Mouse (Mus musculus) c-Kit-positive CD71-positive TER-119-positive erythroid progenitor cells, embryonic 14.5 days (primary cell): ENCODE results near the gene Trp53i11.
A peak's percentile ranks its signal among the peaks of the same experiment; 100 is the strongest.

ENCODE experiments used
- DNase-seq: peaks from one replicate; pipeline ENCODE4 v3.0.0-alpha.2; 2013; ENCODE audit warnings: low spot score

Trp53i11 gene

DNA sequence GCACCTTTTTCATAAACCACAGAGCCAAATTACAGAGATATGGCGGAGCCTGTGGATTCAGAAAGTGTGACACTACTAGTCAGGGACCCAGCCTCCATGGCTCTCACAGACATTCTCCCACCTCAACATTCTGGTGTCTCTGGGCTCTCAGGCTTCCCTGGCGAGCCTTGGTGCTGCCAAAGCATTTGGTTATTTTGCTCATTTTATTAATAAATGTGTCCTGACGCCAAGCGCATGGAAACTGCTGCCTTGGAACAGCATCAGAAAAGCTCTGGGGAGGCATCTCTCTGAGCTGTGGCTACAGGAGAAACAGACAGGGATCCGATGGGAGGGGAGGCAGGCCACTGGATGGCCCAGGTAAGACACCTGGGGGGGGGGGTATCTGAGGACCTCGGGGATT lies 15.4 kb upstream of the Trp53i11 start:
- no peak for DNase-seq

- DNase-seq: no peak
Observed at GRCm38 (mm10) chr2:93172460-93172859, 14.9 kb upstream of the Trp53i11 start.

GRCm38 (mm10) chr2:93174159-93174558 lies 13.2 kb upstream of the Trp53i11 start:
- DNase-seq: no peak

- no peak for DNase-seq
Observed at GRCm38 (mm10) chr2:93175278-93175677, 12.1 kb upstream of the Trp53i11 start.

DNA sequence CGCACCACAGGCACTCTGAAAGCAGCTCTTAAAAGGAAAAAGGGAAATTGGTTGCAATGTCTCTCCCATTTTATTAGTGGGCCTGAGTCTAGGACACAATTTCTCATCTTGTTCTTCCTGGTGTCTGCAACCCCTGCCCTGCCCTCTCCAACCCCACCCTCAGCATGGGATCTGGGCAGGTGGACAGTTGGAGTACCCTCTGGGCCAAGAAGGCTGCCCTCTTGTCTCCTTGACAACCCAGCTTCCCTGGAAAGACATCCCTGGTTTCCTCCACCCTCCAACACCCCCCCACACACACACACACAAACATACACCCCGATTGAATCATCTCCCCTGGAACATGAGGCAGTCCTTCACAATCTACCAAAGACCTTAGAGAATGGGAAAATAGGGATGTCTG lies 11.6 kb upstream of the Trp53i11 start:
- DNase-seq: no peak

DNA sequence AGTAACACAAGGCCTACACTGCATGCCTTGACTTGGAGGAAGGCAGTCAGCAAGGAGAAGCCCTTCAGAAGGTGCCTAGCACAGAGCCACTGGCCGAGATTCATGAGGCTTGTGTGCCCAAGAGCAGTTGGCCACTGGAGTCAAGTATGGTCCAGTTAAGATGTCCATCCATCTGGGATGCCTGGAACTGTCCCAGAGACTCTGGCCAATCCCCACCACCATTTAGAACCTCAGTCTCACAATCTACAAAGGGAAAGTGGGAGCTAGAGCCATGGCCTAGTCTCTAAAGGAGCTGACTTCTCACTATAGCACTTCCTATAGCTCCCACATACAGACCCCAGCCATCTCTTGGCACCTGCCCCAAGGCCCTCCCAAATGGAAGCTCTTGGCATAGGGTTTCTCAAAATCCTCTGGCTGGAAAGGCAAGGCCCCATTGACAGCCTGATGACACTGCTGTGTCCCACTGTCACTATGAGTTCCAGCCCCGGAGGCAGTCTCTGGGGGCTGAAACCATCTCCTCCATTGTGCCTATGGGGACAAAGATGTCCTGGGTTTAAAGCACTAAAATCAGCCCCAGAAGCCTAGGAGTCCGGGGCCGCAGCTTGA lies 11.1 kb upstream of the Trp53i11 start:
- DNase-seq: no peak

GRCm38 (mm10) chr2:93176871-93177667 lies 10.3 kb upstream of the Trp53i11 start:
- DNase-seq: no peak

- DNase-seq: no peak
Observed at GRCm38 (mm10) chr2:93177668-93178312, 9.6 kb upstream of the Trp53i11 start.

DNA sequence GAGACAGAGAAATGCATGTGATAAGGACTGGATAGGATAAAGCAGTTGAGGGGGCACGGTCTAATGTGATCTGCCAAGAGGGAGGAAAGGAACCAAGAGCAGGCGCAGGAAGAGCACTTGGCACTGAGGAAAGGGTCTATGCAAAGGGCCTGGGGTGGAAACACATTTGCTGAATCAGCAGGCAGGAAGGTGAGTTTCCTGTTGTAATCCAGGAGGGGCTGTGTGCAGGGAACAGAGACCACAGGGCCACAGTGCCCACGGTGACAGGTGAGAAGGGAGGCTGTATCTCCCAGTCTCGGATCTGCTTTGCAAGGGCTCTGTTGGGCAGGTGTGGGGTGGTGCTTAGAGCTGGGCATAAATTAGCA lies 9.1 kb upstream of the Trp53i11 start:
- no peak for DNase-seq

DNA sequence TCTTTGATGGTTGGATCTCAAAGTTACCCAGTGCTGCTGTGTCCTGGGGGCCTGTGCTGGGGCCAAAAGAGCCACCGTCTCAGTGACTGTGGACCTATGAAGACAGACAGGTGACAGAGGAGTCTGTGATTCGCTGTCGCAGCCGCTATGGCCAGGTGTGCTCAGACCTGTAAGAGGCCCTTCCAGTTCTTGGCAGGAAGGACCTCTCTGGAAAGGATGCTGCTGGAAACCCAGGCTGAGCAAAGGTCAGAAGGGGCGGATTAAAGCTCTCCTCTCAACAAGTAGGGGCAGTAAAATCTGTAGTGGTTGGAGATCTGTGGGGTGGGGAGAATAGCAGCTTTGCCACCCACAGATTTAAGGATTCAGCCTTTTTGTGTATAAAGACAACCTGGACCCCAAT lies 7.7 kb upstream of the Trp53i11 start:
- DNase-seq: no peak

- no peak for DNase-seq
Observed at GRCm38 (mm10) chr2:93180077-93180844, 7.1 kb upstream of the Trp53i11 start.

- DNase-seq: no peak
Observed at GRCm38 (mm10) chr2:93182859-93183258, 4.5 kb upstream of the Trp53i11 start.

GRCm38 (mm10) chr2:93188020-93188760 lies 842 bp downstream of the Trp53i11 start:
- no peak for DNase-seq

DNA sequence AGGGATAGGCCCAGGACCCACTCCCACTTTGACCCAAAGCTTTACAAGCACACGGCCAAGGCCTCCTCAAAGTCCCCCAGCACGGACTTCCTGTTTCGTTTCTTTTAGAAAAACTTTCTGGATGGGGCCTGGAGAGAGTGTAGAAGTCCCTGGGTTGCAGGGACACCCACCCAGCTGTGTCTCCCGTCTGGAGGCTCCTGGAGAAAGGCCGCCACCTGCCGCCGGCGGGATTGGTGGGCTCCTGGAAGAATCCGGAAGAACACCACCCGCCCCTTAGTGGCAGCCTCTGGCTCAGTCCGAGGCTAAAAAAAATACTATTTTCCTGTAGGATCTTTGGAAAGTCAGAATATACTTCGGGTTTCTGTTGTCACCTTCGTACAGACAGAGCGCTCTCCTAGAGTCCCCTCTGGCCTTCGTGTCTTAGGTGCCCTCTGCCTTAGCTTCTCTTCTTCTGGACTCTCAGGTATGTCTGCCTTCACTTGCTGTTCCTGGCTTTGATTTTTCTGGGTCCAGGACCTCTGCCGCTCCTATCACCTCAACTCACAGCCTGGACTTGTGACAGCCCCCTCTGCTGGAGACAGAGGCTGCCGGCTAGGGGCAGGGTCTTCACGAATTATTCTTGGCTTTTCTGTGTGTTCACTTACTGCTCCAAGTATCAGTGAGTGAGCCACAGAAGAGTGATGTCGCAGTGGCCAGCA lies 1.6 kb downstream of the Trp53i11 start:
- DNase-seq: no peak

DNA sequence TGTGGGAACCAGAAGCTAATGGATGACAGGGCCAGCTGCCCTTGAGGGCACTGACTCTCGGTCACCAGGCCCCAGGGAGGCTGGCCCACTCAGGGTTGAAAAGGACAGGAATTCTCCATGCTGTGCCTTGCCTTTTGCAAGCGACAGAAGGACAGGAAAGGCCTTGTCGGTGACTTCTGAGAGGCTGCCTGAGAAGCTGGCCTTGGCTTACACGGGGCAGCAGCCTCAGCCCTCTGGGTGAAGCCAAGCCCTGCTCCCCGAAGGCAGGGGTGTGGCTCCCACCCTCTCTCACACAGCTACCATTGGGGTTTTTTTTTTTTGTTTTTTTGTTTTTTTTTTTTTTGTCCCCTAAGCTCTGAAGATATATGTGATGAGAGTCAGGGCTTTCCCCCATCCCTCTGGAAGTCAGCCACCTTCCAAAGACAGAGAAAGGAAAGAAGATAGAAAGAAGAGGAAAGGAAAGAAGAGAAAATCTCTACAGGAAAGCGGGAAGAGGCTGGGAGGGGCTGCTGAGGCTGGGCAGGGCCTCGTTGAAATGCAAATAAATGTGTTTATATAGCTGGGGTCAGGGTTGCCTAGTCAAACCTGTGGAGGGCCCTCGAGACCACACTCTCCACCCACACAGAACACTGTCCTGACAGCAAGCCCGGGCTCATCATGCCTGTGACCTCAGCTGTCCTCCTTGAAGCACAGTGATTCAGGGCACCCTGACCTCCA lies 3.6 kb downstream of the Trp53i11 start:
- no peak for DNase-seq

DNA sequence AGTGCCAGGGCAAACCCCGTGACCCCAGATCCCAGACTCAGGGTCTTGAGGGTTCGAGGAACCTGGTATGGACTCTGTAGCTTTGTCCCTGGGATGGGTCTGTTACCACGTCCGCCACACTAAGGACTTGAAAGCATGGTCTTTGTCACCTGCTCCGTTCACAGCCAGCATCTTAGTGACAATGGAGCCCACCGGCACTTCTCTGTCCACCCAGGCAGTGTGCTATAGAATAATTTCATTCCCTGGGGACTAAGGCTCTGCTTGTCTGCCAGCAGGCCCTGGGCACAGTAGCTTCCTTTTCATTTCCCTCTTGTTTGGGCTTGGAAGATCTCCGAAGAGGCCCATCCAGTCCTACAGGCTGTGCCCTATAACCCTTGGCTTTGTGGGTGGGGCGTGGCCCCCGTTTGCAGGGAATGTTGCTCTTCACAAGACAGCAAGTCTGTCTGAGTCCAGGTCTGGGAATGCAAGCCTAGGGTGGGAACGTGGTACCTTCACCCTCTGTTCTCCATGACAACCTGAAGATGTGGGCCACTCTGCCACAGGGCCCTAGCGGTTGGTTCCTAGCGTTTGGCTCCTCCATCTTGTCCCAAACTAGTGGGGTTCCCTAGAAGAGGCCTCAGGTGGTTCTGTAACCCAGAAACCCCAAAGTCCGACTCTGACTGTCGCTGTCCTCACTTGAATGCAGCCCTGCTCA lies 4.3 kb downstream of the Trp53i11 start:
- no peak for DNase-seq

GRCm38 (mm10) chr2:93192182-93192560 lies 4.8 kb downstream of the Trp53i11 start:
- no peak for DNase-seq

- DNase-seq: no peak
Observed at GRCm38 (mm10) chr2:93192671-93193080, 5.3 kb downstream of the Trp53i11 start.

DNA sequence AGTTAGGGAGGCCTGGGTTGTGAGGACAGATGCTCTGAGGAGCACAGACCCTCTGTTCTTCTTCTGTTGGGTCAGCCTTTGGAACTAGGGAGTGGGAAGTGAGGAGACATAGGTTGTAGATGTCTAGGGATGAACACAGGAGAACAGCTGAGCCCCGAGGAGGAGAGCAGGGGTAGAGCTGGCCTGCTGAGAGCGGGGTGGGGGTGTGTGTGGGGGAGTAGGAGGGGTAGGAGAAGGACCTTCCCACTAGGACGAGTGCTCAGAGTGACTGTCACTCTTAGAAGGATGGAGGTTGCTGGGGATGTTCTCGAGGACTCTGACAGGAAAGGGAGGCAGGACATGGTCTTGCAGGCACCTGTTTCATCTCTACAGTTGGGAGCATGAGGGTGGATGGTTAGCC lies 6.5 kb downstream of the Trp53i11 start:
- no peak for DNase-seq

DNA sequence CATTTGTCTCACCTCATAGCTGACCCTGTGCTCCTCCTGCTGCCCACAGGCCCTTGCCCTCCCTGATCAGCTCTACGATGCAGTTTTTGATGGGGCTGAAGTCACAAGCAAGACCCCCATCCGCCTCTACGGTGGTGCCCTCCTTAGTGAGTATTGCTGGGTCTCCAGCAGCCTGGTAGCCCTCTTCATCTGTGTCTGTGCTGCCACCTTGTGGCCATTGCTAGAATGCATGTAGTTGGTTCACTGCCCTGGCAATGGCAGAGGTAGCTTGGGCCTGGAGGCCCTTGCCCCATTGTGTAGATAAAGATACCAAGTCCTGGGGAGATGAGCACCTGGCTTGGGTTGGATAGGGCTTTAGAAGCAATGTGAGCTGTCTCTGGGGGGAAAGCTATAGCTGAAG lies 11.5 kb downstream of the Trp53i11 start:
- DNase-seq: peak; percentile 77
